Mouse (Mus musculus) heart, embryonic 16.5 days (tissue): Measurements from ENCODE around the gene Anapc15-ps. TPM values are rescaled to one million over a fixed set of nuclear protein-coding genes. Genes with fewer than 3 reads are reported as not detected.

Experiments used
- ATAC-seq: fragments of 200-750 bp; cut with Nextera tagmentation; replicated peaks from 2 replicates; pipeline ENCODE4 v1.8.0; 2017; ENCODE audit warnings: moderate number of reproducible peaks; ENCODE audit not compliant: insufficient read depth, low FRiP score; ENCODE audit errors: extremely low read depth
- H3K27ac ChIP-seq: fragments of 300-500 bp; sonication (generic); 2 replicates; pipeline ENCODE4 v1.5.1; 2014; ENCODE audit warnings: mild to moderate bottlenecking, low read length, control low read depth, moderate library complexity
- H3K27me3 ChIP-seq: fragments of 300-500 bp; sonication (generic); 2 replicates; pipeline ENCODE4 v1.6.1; 2014; ENCODE audit warnings: low read length, mixed read lengths; ENCODE audit not compliant: control insufficient read depth, insufficient read depth
- H3K36me3 ChIP-seq: fragments of 300-500 bp; sonication (generic); 2 replicates; pipeline ENCODE4 v1.6.1; 2014; ENCODE audit not compliant: control insufficient read depth, insufficient read depth
- H3K4me1 ChIP-seq: fragments of 300-500 bp; sonication (generic); 2 replicates; pipeline ENCODE4 v1.6.1; 2014; ENCODE audit warnings: low read length, mixed read lengths; ENCODE audit not compliant: control insufficient read depth, insufficient read depth
- H3K4me2 ChIP-seq: fragments of 300-500 bp; sonication (generic); 2 replicates; pipeline ENCODE4 v1.6.1; 2014; ENCODE audit warnings: low read depth, mild to moderate bottlenecking, control low read depth, low read length
- H3K4me3 ChIP-seq: fragments of 300-500 bp; sonication (generic); 2 replicates; pipeline ENCODE4 v1.5.1; 2014; ENCODE audit warnings: mild to moderate bottlenecking, control low read depth, low read length
- H3K9ac ChIP-seq: fragments of 300-500 bp; sonication (generic); 2 replicates; pipeline ENCODE4 v1.6.1; 2014; ENCODE audit warnings: low read length, control low read depth
- H3K9me3 ChIP-seq: fragments of 300-500 bp; sonication (generic); replicated peaks from 2 replicates; pipeline ENCODE4 v1.6.1; 2016; ENCODE audit warnings: low read length; ENCODE audit not compliant: control insufficient read depth
- WGBS: fragments of 180-500 bp; shearing (Covaris S2); extraction: QIAGEN DNeasy Blood & Tissue Kit; methylation state at CpG from one replicate; pipeline ENCODE4 v1.1.7; 2014; 5-methylcytosine and 5-hydroxymethylcytosine counted together
- polyA plus RNA-seq: library from polyadenylated mRNA; unstranded; fragments of >200 nt; fragmentation: Nextera tagmentation; extraction: Ambion mirVana; gene quantifications from 2 replicates; pipeline ENCODE4 v1.2.1, GENCODE M21; 2015

Anapc15-ps gene
- polyA plus RNA-seq, 1 experiment from 2014 or later, result 0.71 TPM

- Histone ChIP-seq H3K27ac (no peak overlapping the region), H3K9me3 (no peaks in the 10 kb centered on the region), H3K4me1 (no peaks in the 10 kb centered on the region), H3K36me3 (no peaks in the 10 kb centered on the region), H3K27me3 (no peaks in the 10 kb centered on the region), H3K4me3 (no peak overlapping the region), H3K9ac (no peak overlapping the region), H3K4me2 (no peak overlapping the region)
- ATAC-seq, result no peak
- WGBS, result 80% methylated on average over 10 of the region's 10 CpGs
Measured at GRCm38 (mm10) chr10:95656236-95657225, 16.7 kb downstream of the Anapc15-ps start.

GRCm38 (mm10) chr10:95652131-95652530 lies 21.1 kb downstream of the Anapc15-ps start:
- Histone ChIP-seq H3K4me1 (0 out of 2 replicates have a peak, but pooled peaks cover 1% of the 10 kb centered on the region), H3K27ac (no peak overlapping the region), H3K27me3 (no peaks in the 10 kb centered on the region), H3K9me3 (no peaks in the 10 kb centered on the region; the same call in 1 of the 2 replicates), H3K9ac (no peak overlapping the region), H3K4me2 (no peak overlapping the region), H3K36me3 (no peaks in the 10 kb centered on the region), H3K4me3 (no peak overlapping the region)
- WGBS, result 83% methylated on average over 5 of the region's 5 CpGs
- no peak for ATAC-seq

GRCm38 (mm10) chr10:95648326-95648888 lies 24.8 kb downstream of the Anapc15-ps start:
- no peak for ATAC-seq

GRCm38 (mm10) chr10:95647128-95647527 lies 26.1 kb downstream of the Anapc15-ps start:
- ATAC-seq, result no peak
- Histone ChIP-seq H3K4me2 (no peak overlapping the region), H3K27ac (no peak overlapping the region), H3K9me3 (no peaks in the 10 kb centered on the region; the same call in 1 of the 2 replicates), H3K9ac (no peak overlapping the region), H3K4me3 (no peak overlapping the region), H3K4me1 (peaks cover 10% of the 10 kb centered on the region), H3K36me3 (no peaks in the 10 kb centered on the region), H3K27me3 (no peaks in the 10 kb centered on the region)
- 40% methylated on average over 9 of the region's 9 CpGs for WGBS

More at GRCm38 (mm10) chr10:95648326-95648888, 24.8 kb downstream of the Anapc15-ps start:
- no peak overlapping the region for H3K4me3 ChIP-seq
- no peaks in the 10 kb centered on the region; the same call in 1 of the 2 replicates for H3K9me3 ChIP-seq
- H3K27me3 ChIP-seq, result no peaks in the 10 kb centered on the region
- peaks cover 8% of the 10 kb centered on the region for H3K4me1 ChIP-seq
- no peak overlapping the region for H3K9ac ChIP-seq
- H3K27ac ChIP-seq, result no peak overlapping the region
- no peaks in the 10 kb centered on the region for H3K36me3 ChIP-seq
- no peak overlapping the region for H3K4me2 ChIP-seq
- 92% methylated on average over 11 of the region's 11 CpGs for WGBS

DNA sequence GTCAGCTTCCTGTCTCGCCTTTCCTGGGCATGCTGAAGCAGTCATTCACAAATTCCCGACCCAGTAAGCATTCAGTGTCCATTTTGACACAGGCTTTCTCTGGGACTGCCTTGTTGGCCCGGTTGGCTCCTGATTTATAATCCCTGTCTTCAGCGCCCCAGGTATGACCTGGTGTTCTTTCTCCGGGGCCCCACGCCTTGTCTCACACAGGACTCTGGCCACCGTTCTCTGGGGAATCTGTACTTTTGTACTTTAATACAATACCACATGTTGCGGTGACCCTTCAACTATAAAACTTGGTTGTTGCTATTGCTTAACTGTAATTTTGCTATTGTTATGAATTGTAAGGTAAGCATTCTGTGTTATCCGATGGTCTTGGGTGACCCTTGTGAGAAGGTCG lies 26.7 kb downstream of the Anapc15-ps start:
- ATAC-seq, result no peak
- no peaks in the 10 kb centered on the region for H3K27me3 ChIP-seq
- peaks cover 10% of the 10 kb centered on the region for H3K4me1 ChIP-seq
- no peak overlapping the region for H3K27ac ChIP-seq
- WGBS, result 85% methylated on average over 10 of the region's 10 CpGs
- no peaks in the 10 kb centered on the region; the same call in 1 of the 2 replicates for H3K9me3 ChIP-seq
- H3K4me3 ChIP-seq, result no peak overlapping the region
- no peaks in the 10 kb centered on the region for H3K36me3 ChIP-seq
- H3K9ac ChIP-seq, result no peak overlapping the region
- no peak overlapping the region for H3K4me2 ChIP-seq

DNA sequence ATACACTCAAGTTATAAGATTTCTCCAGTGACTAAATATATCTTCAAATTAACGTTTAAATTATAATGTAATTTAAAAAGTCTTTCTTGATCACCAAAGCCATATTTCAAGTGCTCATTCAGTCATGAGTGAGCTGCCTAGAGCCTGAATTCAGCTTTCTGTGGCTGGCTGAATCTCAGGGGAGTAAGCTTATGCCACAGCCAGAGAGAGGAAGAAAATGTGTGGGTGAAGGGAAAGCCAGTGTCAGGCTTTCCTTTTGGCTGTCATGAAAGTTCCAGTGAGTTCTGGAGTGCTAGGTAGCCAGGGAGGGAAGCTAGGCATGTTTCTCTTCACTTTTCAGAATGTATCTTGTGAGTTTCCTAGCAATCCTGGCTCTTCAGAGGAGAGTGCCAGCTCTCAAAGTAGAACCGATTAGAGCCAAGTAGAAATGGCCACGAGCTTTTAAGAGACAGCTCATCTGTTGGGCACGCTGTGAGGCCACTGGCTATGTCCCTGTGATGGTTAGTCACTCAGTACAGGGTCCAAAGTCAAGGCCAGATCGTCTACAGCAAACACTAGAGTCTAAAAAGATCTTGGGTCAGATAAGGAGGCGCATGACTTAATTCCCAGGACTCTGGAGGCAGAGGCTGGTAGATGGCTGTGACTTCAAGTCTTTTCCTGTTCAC lies 29.4 kb downstream of the Anapc15-ps start:
- H3K4me3 ChIP-seq, result no peak overlapping the region
- no peak overlapping the region for H3K4me2 ChIP-seq
- peak overlapping the region; percentile 71 for H3K27ac ChIP-seq
- no peak overlapping the region for H3K9ac ChIP-seq
- 40% methylated on average over 6 of the region's 6 CpGs for WGBS
- ATAC-seq, result no peak
- no peaks in the 10 kb centered on the region for H3K9me3 ChIP-seq
- no peaks in the 10 kb centered on the region for H3K36me3 ChIP-seq
- peaks cover 13% of the 10 kb centered on the region for H3K4me1 ChIP-seq
- no peaks in the 10 kb centered on the region for H3K27me3 ChIP-seq

DNA sequence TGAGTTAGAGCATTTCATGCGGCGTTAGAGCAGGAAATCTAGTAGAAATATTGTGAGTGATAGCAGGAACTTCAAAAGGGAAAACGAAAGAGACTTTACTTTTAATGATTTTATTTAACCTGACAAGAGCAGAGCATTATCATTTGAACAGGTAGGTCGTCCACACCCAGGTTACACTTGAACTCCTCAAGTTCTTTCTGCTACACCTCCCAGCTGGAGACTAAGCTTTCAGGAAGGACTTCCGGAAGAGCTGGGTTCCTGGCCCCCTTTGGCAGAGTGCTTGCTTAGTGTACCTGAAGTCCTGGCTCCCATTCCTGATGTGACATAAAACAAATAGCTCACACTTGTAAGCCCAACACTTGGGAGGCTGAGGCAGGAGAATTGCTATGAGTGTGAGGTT lies 30.2 kb downstream of the Anapc15-ps start:
- Histone ChIP-seq H3K27ac (no peak overlapping the region), H3K9me3 (no peaks in the 10 kb centered on the region), H3K27me3 (no peaks in the 10 kb centered on the region), H3K9ac (no peak overlapping the region), H3K36me3 (no peaks in the 10 kb centered on the region), H3K4me1 (peaks cover 13% of the 10 kb centered on the region), H3K4me2 (no peak overlapping the region), H3K4me3 (no peak overlapping the region)
- WGBS, result 78% methylated on average over 5 of the region's 5 CpGs
- ATAC-seq, result no peak

DNA sequence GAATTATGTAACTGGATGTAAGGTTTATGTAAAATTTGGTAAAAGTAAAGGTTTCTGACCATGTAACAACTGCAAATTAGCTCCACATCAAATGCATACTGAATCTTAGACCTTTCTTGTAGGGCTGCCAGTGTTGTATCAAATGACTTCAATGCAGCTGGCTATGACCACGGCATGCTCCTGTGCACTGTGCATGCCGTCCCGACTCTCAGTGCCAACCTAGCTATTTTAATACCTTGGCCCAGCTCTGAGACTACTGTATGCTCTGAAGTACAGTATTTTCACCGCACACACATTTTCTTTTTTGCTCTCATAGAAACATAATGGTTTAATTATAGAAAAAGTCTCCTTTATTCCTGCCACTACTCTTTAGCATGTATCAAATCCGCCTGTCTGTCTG lies 31.9 kb downstream of the Anapc15-ps start:
- peak; percentile 83 for ATAC-seq
- no peaks in the 10 kb centered on the region for H3K27me3 ChIP-seq
- no peak overlapping the region for H3K9ac ChIP-seq
- peaks cover 10% of the 10 kb centered on the region for H3K4me1 ChIP-seq
- WGBS, result 54% methylated on average over 5 of the region's 5 CpGs
- H3K27ac ChIP-seq, result 0 out of 2 replicates have a peak overlapping the region, but pooled peaks have one; percentile 43
- H3K4me2 ChIP-seq, result no peak overlapping the region
- H3K36me3 ChIP-seq, result no peaks in the 10 kb centered on the region
- H3K4me3 ChIP-seq, result no peak overlapping the region
- no peaks in the 10 kb centered on the region for H3K9me3 ChIP-seq
